Mouse (Mus musculus) midbrain, embryonic 14.5 days (tissue): Measurements from ENCODE around the gene Alox5. TPM values are rescaled to one million over a fixed set of nuclear protein-coding genes. Genes with fewer than 3 reads are reported as not detected.

Experiments used
- ATAC-seq: fragments of 200-750 bp; cut with Nextera tagmentation; 2 replicates; pipeline ENCODE4 v1.8.0; 2017; ENCODE audit warnings: moderate number of reproducible peaks, moderate library complexity; ENCODE audit not compliant: low FRiP score, low TSS enrichment
- DNase-seq: peaks from one replicate; pipeline ENCODE4 v3.0.0-alpha.2; 2015
- H3K27ac ChIP-seq: fragments of 300-500 bp; sonication (generic); replicated peaks from 2 replicates; pipeline ENCODE4 v1.5.1; 2014; ENCODE audit warnings: mild to moderate bottlenecking, low read depth, low read length, moderate library complexity
- H3K27me3 ChIP-seq: fragments of 300-500 bp; sonication (generic); 2 replicates; pipeline ENCODE4 v1.6.1; 2014; ENCODE audit warnings: low read length, control low read depth, mixed read lengths; ENCODE audit not compliant: control insufficient read depth, insufficient read depth
- H3K36me3 ChIP-seq: fragments of 300-500 bp; sonication (generic); 2 replicates; pipeline ENCODE4 v1.6.1; 2014; ENCODE audit warnings: low read length, control low read depth; ENCODE audit not compliant: control insufficient read depth, insufficient read depth
- H3K4me1 ChIP-seq: fragments of 300-500 bp; sonication (generic); 2 replicates; pipeline ENCODE4 v1.6.1; 2014; ENCODE audit warnings: mild to moderate bottlenecking, antibody characterized with exemption, low read length, control low read depth; ENCODE audit not compliant: control insufficient read depth, insufficient read depth
- H3K4me2 ChIP-seq: fragments of 300-500 bp; sonication (generic); 2 replicates; pipeline ENCODE4 v1.6.1; 2014; ENCODE audit warnings: mild to moderate bottlenecking, low read length, moderate library complexity
- H3K4me3 ChIP-seq: fragments of 300-500 bp; sonication (generic); replicated peaks from 2 replicates; pipeline ENCODE4 v1.5.1; 2014; ENCODE audit warnings: low read depth, low read length
- H3K9ac ChIP-seq: fragments of 300-500 bp; sonication (generic); replicated peaks from 2 replicates; pipeline ENCODE4 v1.6.1; 2014; ENCODE audit warnings: mild to moderate bottlenecking, low read length, moderate library complexity
- H3K9me3 ChIP-seq: fragments of 300-500 bp; sonication (generic); 2 replicates; pipeline ENCODE4 v1.6.1; 2016; ENCODE audit warnings: low read length, control low read depth, mixed read lengths; ENCODE audit not compliant: control insufficient read depth
- WGBS: fragments of 180-500 bp; shearing (Covaris S2); extraction: QIAGEN DNeasy Blood & Tissue Kit; methylation state at CpG from one replicate; pipeline ENCODE4 v1.1.7; 2014; 5-methylcytosine and 5-hydroxymethylcytosine counted together
- polyA plus RNA-seq: library from polyadenylated mRNA; unstranded; fragments of >200 nt; fragmentation: Nextera tagmentation; extraction: Ambion mirVana; gene quantifications from 2 replicates; pipeline ENCODE4 v1.2.1, GENCODE M21; 2014

The Alox5 gene
- polyA plus RNA-seq, 1 experiment from 2014 or later = 0.38 TPM

- Histone ChIP-seq H3K36me3 (no peaks in the 10 kb centered on the region), H3K9me3 (no peaks in the 10 kb centered on the region), H3K9ac (no peak overlapping the region), H3K4me3 (no peak overlapping the region), H3K4me1 (no peaks in the 10 kb centered on the region), H3K27ac (no peak overlapping the region), H3K27me3 (no peaks in the 10 kb centered on the region), H3K4me2 (no peak overlapping the region)
- 0 out of 2 replicates have a peak, but pooled peaks have one; percentile 4 for ATAC-seq
- 97% methylated on average over 3 of the region's 3 CpGs for WGBS
- DNase-seq = no peak
These were observed 89.5 kb downstream of the Alox5 start for GRCm38 (mm10) chr6:116371500-116371899.

- Histone ChIP-seq H3K9ac (no peak overlapping the region), H3K36me3 (no peaks in the 10 kb centered on the region), H3K4me3 (no peak overlapping the region), H3K4me2 (no peak overlapping the region), H3K27me3 (no peaks in the 10 kb centered on the region), H3K27ac (no peak overlapping the region), H3K4me1 (no peaks in the 10 kb centered on the region), H3K9me3 (no peaks in the 10 kb centered on the region)
- ATAC-seq (no peak; the same call in 1 of the 2 replicates), DNase-seq (no peak)
- 93% methylated on average over 6 of the region's 6 CpGs for WGBS
These were observed 90.6 kb downstream of the Alox5 start for GRCm38 (mm10) chr6:116370216-116370976.

GRCm38 (mm10) chr6:116369811-116370210, 91.2 kb downstream of the Alox5 start:
- H3K9ac ChIP-seq = no peak overlapping the region

GRCm38 (mm10) chr6:116367971-116368370, 93.0 kb downstream of the Alox5 start:
- H3K4me3 ChIP-seq = no peak overlapping the region
- no peaks in the 10 kb centered on the region for H3K36me3 ChIP-seq
- no peaks in the 10 kb centered on the region for H3K4me1 ChIP-seq
- H3K4me2 ChIP-seq = no peak overlapping the region
- H3K9me3 ChIP-seq = no peaks in the 10 kb centered on the region
- no peak overlapping the region for H3K9ac ChIP-seq
- no peak for ATAC-seq
- no peak overlapping the region for H3K27ac ChIP-seq
- no peaks in the 10 kb centered on the region for H3K27me3 ChIP-seq
- WGBS = 70% methylated on average over 11 of the region's 11 CpGs
- no peak for DNase-seq

More at GRCm38 (mm10) chr6:116369811-116370210, 91.2 kb downstream of the Alox5 start:
- H3K36me3 ChIP-seq = no peaks in the 10 kb centered on the region
- WGBS = 94% methylated on average over 1 of the region's 1 CpGs
- H3K27me3 ChIP-seq = no peaks in the 10 kb centered on the region
- no peaks in the 10 kb centered on the region for H3K9me3 ChIP-seq
- H3K27ac ChIP-seq = no peak overlapping the region
- ATAC-seq (no peak), DNase-seq (no peak)
- H3K4me3 ChIP-seq = no peak overlapping the region
- no peak overlapping the region for H3K4me2 ChIP-seq
- H3K4me1 ChIP-seq = no peaks in the 10 kb centered on the region

GRCm38 (mm10) chr6:116361993-116362392, 99.0 kb downstream of the Alox5 start:
- Histone ChIP-seq H3K27me3 (no peaks in the 10 kb centered on the region), H3K4me2 (no peak overlapping the region), H3K36me3 (no peaks in the 10 kb centered on the region), H3K9me3 (no peaks in the 10 kb centered on the region), H3K27ac (no peak overlapping the region), H3K9ac (no peak overlapping the region), H3K4me1 (no peaks in the 10 kb centered on the region), H3K4me3 (no peak overlapping the region)
- no peak for DNase-seq
- no peak for ATAC-seq
- 89% methylated on average over 4 of the region's 4 CpGs for WGBS

- no peak overlapping the region for H3K27ac ChIP-seq
- WGBS = 95% methylated on average over 3 of the region's 3 CpGs
- no peak for ATAC-seq
These were observed 99.5 kb downstream of the Alox5 start for GRCm38 (mm10) chr6:116361463-116361862.

More at GRCm38 (mm10) chr6:116361463-116361862, 99.5 kb downstream of the Alox5 start:
- Histone ChIP-seq H3K4me1 (no peaks in the 10 kb centered on the region), H3K4me2 (no peak overlapping the region), H3K9ac (no peak overlapping the region), H3K36me3 (no peaks in the 10 kb centered on the region), H3K27me3 (no peaks in the 10 kb centered on the region), H3K9me3 (no peaks in the 10 kb centered on the region), H3K4me3 (no peak overlapping the region)
- DNase-seq = no peak

Other genes with a start within 250 kb of the Alox5 start
- gene Zfand4, start 197.0 kb downstream of the Alox5 start, polyA plus RNA-seq = 9.0 and 12.4 TPM in 2 replicates
- 78.2 and 81.0 TPM in 2 replicates for gene March8, start 123.2 kb downstream of the Alox5 start, polyA plus RNA-seq
- gene Olfr211, start 27.9 kb upstream of the Alox5 start, polyA plus RNA-seq = not detected in 2 replicates
- gene Olfr212, start 45.3 kb upstream of the Alox5 start, polyA plus RNA-seq = not detected in 2 replicates
- gene Olfr213, start 77.3 kb upstream of the Alox5 start, polyA plus RNA-seq = not detected in 2 replicates
- 0.31 and 0.58 TPM in 2 replicates for gene Gm5580, start 90.0 kb upstream of the Alox5 start, polyA plus RNA-seq
- gene Olfr214, start 93.1 kb upstream of the Alox5 start, polyA plus RNA-seq = not detected in 2 replicates
- not detected in 2 replicates for gene Olfr215, start 123.0 kb upstream of the Alox5 start, polyA plus RNA-seq
- 163 and 207 TPM in 2 replicates for gene Zfp422, start 167.8 kb upstream of the Alox5 start, polyA plus RNA-seq
- 4.7 and 7.3 TPM in 2 replicates for gene Depp1, start 189.4 kb upstream of the Alox5 start, polyA plus RNA-seq
- 13.7 and 19.4 TPM in 2 replicates for gene Rassf4, start 212.8 kb upstream of the Alox5 start, polyA plus RNA-seq